Mouse (Mus musculus) hindbrain, embryonic 13.5 days (tissue): Measurements from ENCODE around the gene Tesc. TPM values are rescaled to one million over a fixed set of nuclear protein-coding genes. Genes with fewer than 3 reads are reported as not detected.

Experiments
- ATAC-seq: fragments of 200-750 bp; cut with Nextera tagmentation; 2 replicates; pipeline ENCODE4 v1.8.0; 2017; ENCODE audit warnings: moderate TSS enrichment; ENCODE audit not compliant: low FRiP score
- H3K27ac ChIP-seq: fragments of 300-500 bp; sonication (generic); 2 replicates; pipeline ENCODE4 v1.5.1; 2015; ENCODE audit warnings: inconsistent platforms, mild to moderate bottlenecking, moderate library complexity
- H3K27me3 ChIP-seq: fragments of 300-500 bp; sonication (generic); 2 replicates; pipeline ENCODE4 v1.6.1; 2015; ENCODE audit warnings: mild to moderate bottlenecking, inconsistent platforms
- H3K36me3 ChIP-seq: fragments of 300-500 bp; sonication (generic); 2 replicates; pipeline ENCODE4 v1.6.1; 2015; ENCODE audit warnings: mild to moderate bottlenecking, inconsistent platforms
- H3K4me1 ChIP-seq: fragments of 300-500 bp; sonication (generic); replicated peaks from 2 replicates; pipeline ENCODE4 v1.6.1; 2015; ENCODE audit warnings: inconsistent platforms
- H3K4me2 ChIP-seq: fragments of 300-500 bp; sonication (generic); 2 replicates; pipeline ENCODE4 v1.6.1; 2015; ENCODE audit warnings: inconsistent platforms, mild to moderate bottlenecking, moderate library complexity
- H3K4me3 ChIP-seq: fragments of 300-500 bp; sonication (generic); 2 replicates; pipeline ENCODE4 v1.5.1; 2015; ENCODE audit warnings: mild to moderate bottlenecking, inconsistent platforms
- H3K9ac ChIP-seq: fragments of 300-500 bp; sonication (generic); 2 replicates; pipeline ENCODE4 v1.6.1; 2015; ENCODE audit warnings: mild to moderate bottlenecking, inconsistent platforms
- H3K9me3 ChIP-seq: fragments of 300-500 bp; sonication (generic); 2 replicates; pipeline ENCODE4 v1.6.1; 2016; ENCODE audit warnings: inconsistent platforms
- WGBS: fragments of 180-500 bp; shearing (Covaris S2); methylation state at CpG from one replicate; pipeline ENCODE4 v1.1.7; 2015; 5-methylcytosine and 5-hydroxymethylcytosine counted together
- polyA plus RNA-seq: library from polyadenylated mRNA; unstranded; fragments of >200 nt; fragmentation: Nextera tagmentation; extraction: Ambion mirVana; gene quantifications from 2 replicates; pipeline ENCODE4 v1.2.1, GENCODE M21; 2015

Tesc gene
- polyA plus RNA-seq, 1 experiment from 2014 or later = 1.6 TPM

GRCm38 (mm10) chr5:118048928-118049327 is 21.4 kb downstream of the Tesc start:
- no peak overlapping the region for H3K9ac ChIP-seq
- no peak overlapping the region for H3K27ac ChIP-seq
- no peaks in the 10 kb centered on the region for H3K36me3 ChIP-seq
- H3K27me3 ChIP-seq = no peaks in the 10 kb centered on the region
- ATAC-seq = no peak
- WGBS = 80% methylated on average over 5 of the region's 5 CpGs
- H3K4me3 ChIP-seq = no peak overlapping the region
- H3K4me2 ChIP-seq = no peak overlapping the region
- H3K9me3 ChIP-seq = no peaks in the 10 kb centered on the region
- H3K4me1 ChIP-seq = no peaks in the 10 kb centered on the region

- Histone ChIP-seq H3K9ac (no peak overlapping the region), H3K27ac (no peak overlapping the region), H3K4me3 (no peak overlapping the region), H3K9me3 (no peaks in the 10 kb centered on the region), H3K27me3 (no peaks in the 10 kb centered on the region), H3K4me1 (no peaks in the 10 kb centered on the region), H3K4me2 (no peak overlapping the region), H3K36me3 (no peaks in the 10 kb centered on the region)
- ATAC-seq = no peak
- 84% methylated on average over 4 of the region's 4 CpGs for WGBS
Measured at GRCm38 (mm10) chr5:118050743-118051142, 23.2 kb downstream of the Tesc start.

GRCm38 (mm10) chr5:118051981-118052662 is 24.6 kb downstream of the Tesc start:
- Histone ChIP-seq H3K9me3 (no peaks in the 10 kb centered on the region), H3K9ac (no peak overlapping the region), H3K4me1 (peaks cover 9% of the 10 kb centered on the region), H3K4me3 (no peak overlapping the region), H3K36me3 (no peaks in the 10 kb centered on the region), H3K27me3 (no peaks in the 10 kb centered on the region), H3K4me2 (no peak overlapping the region), H3K27ac (no peak overlapping the region)
- no peak for ATAC-seq
- WGBS = 90% methylated on average over 8 of the region's 8 CpGs

GRCm38 (mm10) chr5:118053205-118053604 is 25.7 kb downstream of the Tesc start:
- no peaks in the 10 kb centered on the region for H3K27me3 ChIP-seq
- no peak overlapping the region for H3K9ac ChIP-seq
- ATAC-seq = no peak
- 93% methylated on average over 2 of the region's 2 CpGs for WGBS
- H3K9me3 ChIP-seq = no peaks in the 10 kb centered on the region
- H3K4me2 ChIP-seq = no peak overlapping the region
- H3K27ac ChIP-seq = no peak overlapping the region
- H3K4me3 ChIP-seq = no peak overlapping the region
- no peaks in the 10 kb centered on the region for H3K36me3 ChIP-seq
- H3K4me1 ChIP-seq = peaks cover 18% of the 10 kb centered on the region

GRCm38 (mm10) chr5:118057508-118058111 is 30.1 kb downstream of the Tesc start:
- peaks cover 3% of the 10 kb centered on the region; the same call in 1 of the 2 replicates for H3K36me3 ChIP-seq
- H3K9me3 ChIP-seq = no peaks in the 10 kb centered on the region
- H3K4me2 ChIP-seq = no peak overlapping the region
- H3K27me3 ChIP-seq = no peaks in the 10 kb centered on the region
- H3K4me3 ChIP-seq = no peak overlapping the region
- ATAC-seq = no peak
- peaks cover 18% of the 10 kb centered on the region for H3K4me1 ChIP-seq
- no peak overlapping the region for H3K9ac ChIP-seq
- 43% methylated on average over 8 of the region's 8 CpGs for WGBS
- H3K27ac ChIP-seq = no peak overlapping the region

GRCm38 (mm10) chr5:118058858-118059257 is 31.3 kb downstream of the Tesc start:
- no peak for ATAC-seq
- H3K27ac ChIP-seq = no peak overlapping the region
- 91% methylated on average over 10 of the region's 10 CpGs for WGBS
- no peak overlapping the region for H3K4me3 ChIP-seq
- H3K4me2 ChIP-seq = no peak overlapping the region
- H3K27me3 ChIP-seq = no peaks in the 10 kb centered on the region
- peaks cover 28% of the 10 kb centered on the region for H3K4me1 ChIP-seq
- no peaks in the 10 kb centered on the region for H3K9me3 ChIP-seq
- H3K36me3 ChIP-seq = peaks cover 3% of the 10 kb centered on the region; the same call in 1 of the 2 replicates
- no peak overlapping the region for H3K9ac ChIP-seq

- no peaks in the 10 kb centered on the region for H3K27me3 ChIP-seq
- H3K4me1 ChIP-seq = peaks cover 35% of the 10 kb centered on the region
- ATAC-seq = no peak
- 82% methylated on average over 9 of the region's 9 CpGs for WGBS
- no peak overlapping the region for H3K9ac ChIP-seq
- H3K4me2 ChIP-seq = no peak overlapping the region
- peaks cover 3% of the 10 kb centered on the region; the same call in 1 of the 2 replicates for H3K36me3 ChIP-seq
- no peak overlapping the region for H3K4me3 ChIP-seq
- no peaks in the 10 kb centered on the region for H3K9me3 ChIP-seq
- no peak overlapping the region for H3K27ac ChIP-seq
Measured at GRCm38 (mm10) chr5:118059646-118060045, 32.1 kb downstream of the Tesc start.

GRCm38 (mm10) chr5:118061391-118061790 is 33.8 kb downstream of the Tesc start:
- H3K36me3 ChIP-seq = peaks cover 3% of the 10 kb centered on the region; the same call in 1 of the 2 replicates

GRCm38 (mm10) chr5:118063181-118063621 is 35.7 kb downstream of the Tesc start:
- no peaks in the 10 kb centered on the region for H3K9me3 ChIP-seq
- ATAC-seq = no peak
- H3K4me1 ChIP-seq = peaks cover 49% of the 10 kb centered on the region
- 59% methylated on average over 8 of the region's 8 CpGs for WGBS
- no peaks in the 10 kb centered on the region for H3K27me3 ChIP-seq
- H3K27ac ChIP-seq = peak overlapping the region; percentile 85; the same call in 1 of the 2 replicates
- no peak overlapping the region for H3K4me2 ChIP-seq
- peaks cover 16% of the 10 kb centered on the region for H3K36me3 ChIP-seq
- H3K4me3 ChIP-seq = no peak overlapping the region
- no peak overlapping the region for H3K9ac ChIP-seq

More at GRCm38 (mm10) chr5:118061391-118061790, 33.8 kb downstream of the Tesc start:
- no peak overlapping the region for H3K27ac ChIP-seq
- no peaks in the 10 kb centered on the region for H3K9me3 ChIP-seq
- 93% methylated on average over 18 of the region's 18 CpGs for WGBS
- peaks cover 51% of the 10 kb centered on the region for H3K4me1 ChIP-seq
- ATAC-seq = no peak
- H3K4me2 ChIP-seq = no peak overlapping the region
- H3K27me3 ChIP-seq = no peaks in the 10 kb centered on the region
- no peak overlapping the region for H3K4me3 ChIP-seq
- no peak overlapping the region for H3K9ac ChIP-seq

GRCm38 (mm10) chr5:118064284-118064901 is 36.9 kb downstream of the Tesc start:
- no peaks in the 10 kb centered on the region for H3K9me3 ChIP-seq
- H3K27me3 ChIP-seq = no peaks in the 10 kb centered on the region
- no peak overlapping the region for H3K9ac ChIP-seq
- peak overlapping the region; percentile 85 for H3K27ac ChIP-seq
- peaks cover 52% of the 10 kb centered on the region for H3K4me1 ChIP-seq
- no peak for ATAC-seq
- 32% methylated on average over 10 of the region's 10 CpGs for WGBS
- H3K4me3 ChIP-seq = no peak overlapping the region
- H3K36me3 ChIP-seq = peaks cover 22% of the 10 kb centered on the region
- H3K4me2 ChIP-seq = no peak overlapping the region

GRCm38 (mm10) chr5:118065516-118066255 is 38.1 kb downstream of the Tesc start:
- H3K27ac ChIP-seq = peak overlapping the region; percentile 8; the same call in 1 of the 2 replicates

GRCm38 (mm10) chr5:118066828-118067227 is 39.3 kb downstream of the Tesc start:
- peaks cover 52% of the 10 kb centered on the region for H3K4me1 ChIP-seq
- ATAC-seq = no peak
- 67% methylated on average over 5 of the region's 5 CpGs for WGBS

More at GRCm38 (mm10) chr5:118065516-118066255, 38.1 kb downstream of the Tesc start:
- no peak overlapping the region for H3K9ac ChIP-seq
- peaks cover 52% of the 10 kb centered on the region for H3K4me1 ChIP-seq
- peaks cover 33% of the 10 kb centered on the region for H3K36me3 ChIP-seq
- H3K4me2 ChIP-seq = no peak overlapping the region
- no peak overlapping the region for H3K4me3 ChIP-seq
- WGBS = 86% methylated on average over 19 of the region's 19 CpGs
- no peak for ATAC-seq
- no peaks in the 10 kb centered on the region for H3K9me3 ChIP-seq
- H3K27me3 ChIP-seq = no peaks in the 10 kb centered on the region

More at GRCm38 (mm10) chr5:118066828-118067227, 39.3 kb downstream of the Tesc start:
- Histone ChIP-seq H3K27me3 (no peaks in the 10 kb centered on the region), H3K9ac (no peak overlapping the region), H3K27ac (no peak overlapping the region), H3K9me3 (no peaks in the 10 kb centered on the region), H3K4me3 (no peak overlapping the region), H3K36me3 (peaks cover 30% of the 10 kb centered on the region), H3K4me2 (no peak overlapping the region)
